Mouse (Mus musculus) lung, adult 2 months (tissue): ENCODE measurements around the gene 1700016D06Rik.

Source experiments
- CTCF ChIP-seq: fragments of 200-500 bp; IDR thresholded peaks from 2 replicates; pipeline ENCODE4 v1.5.1; 2011; ENCODE audit warnings: mild to moderate bottlenecking, low read length, control low read depth; ENCODE audit not compliant: insufficient read depth
- POLR2A ChIP-seq: fragments of 200-500 bp; IDR thresholded peaks from 2 replicates; pipeline ENCODE4 v1.6.1; 2011; ENCODE audit warnings: low read depth, mild to moderate bottlenecking, control low read depth, low read length, borderline replicate concordance; ENCODE audit errors: extremely low read depth

- TF ChIP-seq POLR2A: no peak
- TF ChIP-seq CTCF: no peak
Measured at GRCm38 (mm10) chr8:11691284-11691683, 9.6 kb downstream of the 1700016D06Rik start.
